Mouse (Mus musculus) limb, embryonic 10.5 days (tissue): ENCODE measurements around the gene Slc36a1. TPM values are rescaled to one million over a fixed set of nuclear protein-coding genes. Genes with fewer than 3 reads are reported as not detected.

Experiments
- DNase-seq: peaks from one replicate; pipeline ENCODE4 v3.0.0-alpha.2; 2017; ENCODE audit warnings: low spot score
- H3K27ac ChIP-seq: fragments of 300-500 bp; sonication (generic); 2 replicates; pipeline ENCODE4 v1.5.1; 2016; ENCODE audit warnings: mild to moderate bottlenecking
- H3K27me3 ChIP-seq: fragments of 300-500 bp; sonication (generic); 2 replicates; pipeline ENCODE4 v1.6.1; 2016; ENCODE audit warnings: low read depth, mild to moderate bottlenecking; ENCODE audit not compliant: poor library complexity, severe bottlenecking
- H3K36me3 ChIP-seq: fragments of 300-500 bp; sonication (generic); 2 replicates; pipeline ENCODE4 v1.6.1; 2016; ENCODE audit warnings: mild to moderate bottlenecking, moderate library complexity
- H3K4me1 ChIP-seq: fragments of 300-500 bp; sonication (generic); 2 replicates; pipeline ENCODE4 v1.6.1; 2016
- H3K4me3 ChIP-seq: fragments of 300-500 bp; sonication (generic); 2 replicates; pipeline ENCODE4 v1.5.1; 2016; ENCODE audit warnings: mild to moderate bottlenecking, moderate library complexity
- H3K9me3 ChIP-seq: fragments of 300-500 bp; sonication (generic); replicated peaks from 2 replicates; pipeline ENCODE4 v1.6.1; 2016; ENCODE audit warnings: mild to moderate bottlenecking
- WGBS: fragments of 180-500 bp; shearing (Covaris S2); methylation state at CpG from one replicate; pipeline ENCODE4 v1.1.7; 2016; 5-methylcytosine and 5-hydroxymethylcytosine counted together
- polyA plus RNA-seq: library from polyadenylated mRNA; unstranded; fragments of >200 nt; fragmentation: Nextera tagmentation; extraction: Ambion mirVana; gene quantifications from 2 replicates; pipeline ENCODE4 v1.2.1, GENCODE M21; 2016

Gene Slc36a1
- polyA plus RNA-seq, 1 experiment from 2014 or later: 1.2 TPM

DNA sequence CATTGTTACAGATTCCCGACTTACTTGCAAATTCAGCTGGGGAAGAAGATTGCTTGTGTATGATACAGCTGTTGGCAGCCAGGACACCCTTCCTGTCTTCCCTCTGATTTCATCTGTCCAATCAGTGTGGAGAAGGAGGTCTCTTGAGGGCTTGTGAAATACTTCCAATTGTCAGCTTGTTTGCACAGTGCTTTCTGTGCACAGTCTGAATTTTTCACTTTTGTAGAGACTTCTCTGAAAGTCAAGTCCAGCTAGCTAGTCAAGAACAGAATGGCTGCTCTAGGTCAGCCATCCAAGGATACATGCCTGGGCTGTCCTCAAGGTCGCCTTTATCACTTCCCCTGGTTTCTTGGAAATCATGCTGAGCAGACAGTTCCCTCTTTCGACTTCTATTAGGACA, 10.8 kb downstream of the Slc36a1 start:
- no peaks in the 10 kb centered on the region for H3K27me3 ChIP-seq
- H3K4me1 ChIP-seq: peaks cover 13% of the 10 kb centered on the region
- H3K4me3 ChIP-seq: no peak overlapping the region
- H3K9me3 ChIP-seq: no peaks in the 10 kb centered on the region
- 86% methylated on average over 3 of the region's 3 CpGs for WGBS
- no peak overlapping the region for H3K27ac ChIP-seq
- DNase-seq: no peak
- H3K36me3 ChIP-seq: peaks cover 4% of the 10 kb centered on the region; the same call in 1 of the 2 replicates

DNA sequence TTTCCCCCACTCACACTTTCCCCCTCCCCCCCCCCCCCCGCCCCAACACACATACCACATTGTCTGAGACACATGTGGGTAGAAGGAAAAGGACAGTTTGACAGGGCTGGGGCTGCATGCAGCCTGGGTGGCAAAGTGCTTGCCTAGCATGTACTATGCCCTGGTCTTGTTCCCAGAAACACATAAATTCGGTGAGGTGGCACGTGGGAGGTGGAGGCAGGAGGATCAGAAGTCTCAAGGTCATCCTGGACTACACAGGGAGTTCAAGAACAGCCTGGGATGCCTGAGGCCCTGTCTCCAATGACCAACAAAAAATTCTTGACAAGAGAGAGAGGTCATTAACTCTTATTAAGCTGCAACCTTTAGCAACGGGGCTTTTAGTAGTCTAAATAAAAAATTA, 11.9 kb downstream of the Slc36a1 start:
- Histone ChIP-seq H3K27me3 (no peaks in the 10 kb centered on the region), H3K4me1 (peaks cover 4% of the 10 kb centered on the region), H3K9me3 (no peaks in the 10 kb centered on the region), H3K27ac (no peak overlapping the region), H3K36me3 (peaks cover 4% of the 10 kb centered on the region; the same call in 1 of the 2 replicates), H3K4me3 (no peak overlapping the region)
- DNase-seq: no peak
- 75% methylated on average over 3 of the region's 4 CpGs for WGBS

DNA sequence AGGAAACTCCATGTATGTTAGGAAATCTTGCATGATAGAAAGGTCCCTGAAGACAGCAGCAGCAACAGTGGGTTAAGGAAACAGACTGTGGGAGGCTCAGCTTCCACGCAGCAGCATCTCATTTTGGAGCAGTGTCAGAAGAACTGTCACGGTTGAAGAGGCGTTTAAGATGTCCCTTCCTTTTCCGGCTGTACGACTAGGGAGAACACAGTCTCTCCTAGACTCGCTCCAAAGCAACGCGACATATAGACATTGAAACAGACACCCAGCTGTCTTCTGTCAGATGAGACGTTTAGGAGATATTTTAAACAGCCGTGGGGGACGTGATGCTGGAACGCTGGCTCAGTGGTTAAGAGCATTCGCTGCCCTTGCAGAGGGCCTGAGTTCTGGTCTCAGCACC, 12.7 kb downstream of the Slc36a1 start:
- Histone ChIP-seq H3K4me1 (no peaks in the 10 kb centered on the region), H3K27me3 (no peaks in the 10 kb centered on the region), H3K9me3 (no peaks in the 10 kb centered on the region), H3K36me3 (peaks cover 4% of the 10 kb centered on the region; the same call in 1 of the 2 replicates), H3K27ac (no peak overlapping the region), H3K4me3 (no peak overlapping the region)
- WGBS: 91% methylated on average over 13 of the region's 13 CpGs
- no peak for DNase-seq

- Histone ChIP-seq H3K27ac (no peak overlapping the region), H3K4me1 (no peaks in the 10 kb centered on the region), H3K9me3 (no peaks in the 10 kb centered on the region), H3K4me3 (no peak overlapping the region), H3K36me3 (peaks cover 6% of the 10 kb centered on the region; the same call in 1 of the 2 replicates), H3K27me3 (no peaks in the 10 kb centered on the region)
- WGBS: 81% methylated on average over 4 of the region's 4 CpGs
- no peak for DNase-seq
These were observed 13.3 kb downstream of the Slc36a1 start for GRCm38 (mm10) chr11:55217418-55217817.

GRCm38 (mm10) chr11:55217880-55218279, 13.7 kb downstream of the Slc36a1 start:
- Histone ChIP-seq H3K36me3 (peaks cover 6% of the 10 kb centered on the region; the same call in 1 of the 2 replicates), H3K4me1 (no peaks in the 10 kb centered on the region), H3K27ac (no peak overlapping the region), H3K27me3 (no peaks in the 10 kb centered on the region), H3K9me3 (no peaks in the 10 kb centered on the region), H3K4me3 (no peak overlapping the region)
- 96% methylated on average over 7 of the region's 7 CpGs for WGBS
- DNase-seq: no peak

GRCm38 (mm10) chr11:55218473-55218872, 14.3 kb downstream of the Slc36a1 start:
- Histone ChIP-seq H3K27me3 (no peaks in the 10 kb centered on the region), H3K4me1 (no peaks in the 10 kb centered on the region), H3K4me3 (no peak overlapping the region), H3K27ac (no peak overlapping the region), H3K36me3 (peaks cover 6% of the 10 kb centered on the region; the same call in 1 of the 2 replicates), H3K9me3 (no peaks in the 10 kb centered on the region)
- WGBS: 92% methylated on average over 3 of the region's 3 CpGs
- no peak for DNase-seq

DNA sequence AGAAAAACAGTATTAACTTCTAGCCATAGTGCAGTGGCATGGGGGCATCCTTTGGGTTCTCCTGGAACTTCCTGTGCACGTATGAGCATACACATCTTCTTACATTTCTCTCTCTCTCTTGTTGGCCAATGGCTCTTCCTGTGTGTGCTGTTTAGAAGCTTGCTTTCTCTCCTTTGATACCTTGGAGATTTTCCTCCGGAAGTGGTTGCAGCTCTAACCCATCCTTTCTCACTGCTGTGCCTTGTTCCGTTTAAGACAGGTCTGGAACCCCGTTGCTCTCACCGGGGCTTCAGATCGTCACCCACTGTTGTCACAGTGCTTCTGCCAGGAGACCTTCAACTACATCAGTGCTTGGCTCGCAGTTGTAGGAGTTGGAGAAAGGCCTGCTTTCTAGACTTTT, 17.2 kb downstream of the Slc36a1 start:
- Histone ChIP-seq H3K27me3 (no peaks in the 10 kb centered on the region), H3K4me1 (no peaks in the 10 kb centered on the region), H3K27ac (no peak overlapping the region), H3K9me3 (no peaks in the 10 kb centered on the region), H3K4me3 (no peak overlapping the region), H3K36me3 (peaks cover 21% of the 10 kb centered on the region)
- WGBS: 90% methylated on average over 7 of the region's 7 CpGs
- DNase-seq: no peak

- no peaks in the 10 kb centered on the region for H3K4me1 ChIP-seq
- no peaks in the 10 kb centered on the region for H3K9me3 ChIP-seq
- no peak overlapping the region for H3K4me3 ChIP-seq
- DNase-seq: no peak
- WGBS: 87% methylated on average over 6 of the region's 6 CpGs
- H3K27me3 ChIP-seq: no peaks in the 10 kb centered on the region
- H3K27ac ChIP-seq: no peak overlapping the region
- peaks cover 14% of the 10 kb centered on the region; the same call in 1 of the 2 replicates for H3K36me3 ChIP-seq
These were observed 26.9 kb downstream of the Slc36a1 start for GRCm38 (mm10) chr11:55231034-55231433.

- DNase-seq: no peak
- WGBS: 92% methylated on average over 7 of the region's 7 CpGs
These were observed 30.1 kb downstream of the Slc36a1 start for GRCm38 (mm10) chr11:55234288-55234687.

GRCm38 (mm10) chr11:55234791-55235190, 30.6 kb downstream of the Slc36a1 start:
- no peak for DNase-seq
- Histone ChIP-seq H3K27me3 (no peaks in the 10 kb centered on the region), H3K9me3 (no peaks in the 10 kb centered on the region), H3K27ac (no peak overlapping the region), H3K36me3 (0 out of 2 replicates have a peak, but pooled peaks cover 10% of the 10 kb centered on the region), H3K4me3 (no peak overlapping the region), H3K4me1 (no peaks in the 10 kb centered on the region)
- 85% methylated on average over 4 of the region's 4 CpGs for WGBS

More at GRCm38 (mm10) chr11:55234288-55234687, 30.1 kb downstream of the Slc36a1 start:
- no peak overlapping the region for H3K4me3 ChIP-seq
- H3K27ac ChIP-seq: no peak overlapping the region
- H3K9me3 ChIP-seq: no peaks in the 10 kb centered on the region
- H3K36me3 ChIP-seq: 0 out of 2 replicates have a peak, but pooled peaks cover 10% of the 10 kb centered on the region
- no peaks in the 10 kb centered on the region for H3K4me1 ChIP-seq
- H3K27me3 ChIP-seq: no peaks in the 10 kb centered on the region

DNA sequence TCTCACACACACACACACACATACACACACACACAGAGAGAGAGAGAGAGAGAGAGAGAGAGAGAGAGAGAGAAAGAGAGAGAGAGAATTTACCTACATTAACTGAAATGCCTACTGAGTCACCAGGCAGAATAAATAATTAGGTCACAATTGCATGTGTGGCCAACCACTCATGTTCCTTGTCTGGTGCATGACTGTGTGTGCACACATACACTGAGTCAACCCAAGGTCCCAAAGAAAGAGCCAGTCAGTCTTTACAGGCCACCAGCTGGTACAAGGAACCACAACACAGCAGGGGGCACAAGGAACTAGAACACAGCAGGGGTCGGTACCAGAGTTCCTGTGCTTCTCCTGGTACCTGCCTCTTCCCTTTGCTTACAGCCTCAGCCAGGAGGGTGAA, 32.7 kb downstream of the Slc36a1 start:
- H3K4me3 ChIP-seq: no peak overlapping the region
- no peak for DNase-seq
- WGBS: 75% methylated on average over 1 of the region's 1 CpGs
- no peaks in the 10 kb centered on the region for H3K9me3 ChIP-seq
- no peaks in the 10 kb centered on the region for H3K27me3 ChIP-seq
- 0 out of 2 replicates have a peak, but pooled peaks cover 10% of the 10 kb centered on the region for H3K36me3 ChIP-seq
- H3K27ac ChIP-seq: no peak overlapping the region
- H3K4me1 ChIP-seq: no peaks in the 10 kb centered on the region

DNA sequence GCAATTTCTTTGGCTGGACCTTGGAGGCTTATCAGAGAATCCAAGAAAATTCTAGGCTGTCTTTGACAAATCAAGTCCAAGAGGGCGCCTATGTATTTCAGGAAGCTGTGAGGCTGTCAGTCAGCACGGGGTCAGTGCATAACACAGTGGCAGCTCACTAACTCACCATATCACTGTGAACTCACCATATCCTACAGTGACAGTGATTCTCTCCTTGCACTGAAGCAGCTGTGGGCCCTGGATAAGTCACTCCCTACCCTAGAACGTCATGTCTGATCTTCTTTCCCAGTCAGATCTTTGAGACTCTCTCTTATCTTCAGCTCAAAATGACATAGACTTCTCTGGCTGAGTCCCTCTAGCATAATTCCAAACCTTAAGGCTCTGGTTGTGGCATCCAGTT, 35.3 kb downstream of the Slc36a1 start:
- Histone ChIP-seq H3K27me3 (no peaks in the 10 kb centered on the region), H3K36me3 (no peaks in the 10 kb centered on the region), H3K4me3 (no peak overlapping the region), H3K4me1 (no peaks in the 10 kb centered on the region), H3K9me3 (no peaks in the 10 kb centered on the region), H3K27ac (no peak overlapping the region)
- DNase-seq: no peak
- 73% methylated on average over 3 of the region's 3 CpGs for WGBS

DNA sequence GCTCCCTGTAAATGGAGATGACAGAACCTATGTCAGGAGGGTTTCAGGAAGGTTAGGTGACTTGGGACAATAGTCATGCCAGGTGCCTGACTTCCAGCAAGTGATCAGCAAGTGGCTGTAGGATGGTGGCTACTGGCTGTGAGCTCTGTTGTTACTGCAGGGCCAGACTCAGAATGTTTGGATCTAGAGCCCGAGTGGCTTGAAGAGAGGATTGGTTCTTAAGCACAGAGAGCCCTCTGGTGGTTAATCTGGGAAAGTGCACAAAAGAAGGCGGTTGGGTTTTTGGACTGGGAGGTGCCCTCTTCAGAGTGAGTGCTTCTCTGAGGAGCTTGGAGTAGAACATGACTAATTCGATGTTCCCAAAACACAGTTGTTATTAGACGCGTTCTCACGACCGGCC, 36.4 kb downstream of the Slc36a1 start:
- Histone ChIP-seq H3K4me3 (no peak overlapping the region), H3K36me3 (no peaks in the 10 kb centered on the region), H3K4me1 (no peaks in the 10 kb centered on the region), H3K9me3 (no peaks in the 10 kb centered on the region), H3K27ac (no peak overlapping the region), H3K27me3 (no peaks in the 10 kb centered on the region)
- 68% methylated on average over 7 of the region's 7 CpGs for WGBS
- peak; percentile 50 for DNase-seq

GRCm38 (mm10) chr11:55250527-55250926, 46.4 kb downstream of the Slc36a1 start:
- WGBS: 85% methylated on average over 6 of the region's 6 CpGs

More at GRCm38 (mm10) chr11:55250527-55250926, 46.4 kb downstream of the Slc36a1 start:
- H3K4me1 ChIP-seq: no peaks in the 10 kb centered on the region
- H3K27me3 ChIP-seq: no peaks in the 10 kb centered on the region
- H3K9me3 ChIP-seq: no peaks in the 10 kb centered on the region
- H3K36me3 ChIP-seq: no peaks in the 10 kb centered on the region
- DNase-seq: no peak
- no peak overlapping the region for H3K27ac ChIP-seq
- H3K4me3 ChIP-seq: no peak overlapping the region
